Mouse (Mus musculus): ENCODE data around the gene Mrps34. TPM values are rescaled to one million over a fixed set of nuclear protein-coding genes. Genes with fewer than 3 reads are reported as not detected.
A peak's percentile ranks its signal among the peaks of the same experiment; 100 is the strongest.

The Mrps34 gene
- 109 and 117 TPM in 2 replicates for polyA plus RNA-seq (2016; fragmentation: Nextera tagmentation; extraction: Ambion mirVana)

DNA sequence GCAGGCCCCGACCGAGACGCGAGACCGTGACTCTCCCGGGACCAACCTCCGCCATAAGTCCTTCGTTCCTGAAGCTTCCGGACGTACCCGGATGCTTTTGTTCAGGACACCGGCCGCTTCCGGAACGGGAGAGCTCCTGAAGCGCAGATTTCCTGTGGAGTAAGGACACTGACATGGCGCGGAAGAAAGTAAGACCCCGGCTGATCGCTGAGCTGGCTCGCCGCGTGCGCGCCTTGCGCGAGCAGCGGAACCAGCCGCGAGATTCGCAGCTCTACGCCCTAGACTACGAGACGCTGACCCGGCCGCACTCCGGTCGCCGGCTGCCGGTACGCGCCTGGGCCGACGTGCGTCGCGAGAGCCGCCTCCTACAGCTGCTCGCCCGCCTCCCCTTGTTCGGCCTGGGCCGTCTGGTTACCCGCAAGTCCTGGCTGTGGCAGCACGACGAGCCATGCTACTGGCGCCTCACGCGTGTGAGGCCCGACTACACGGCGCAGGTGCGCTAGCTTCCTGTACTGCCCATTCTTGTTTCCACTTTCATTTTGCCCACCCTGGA is at the start of gene Mrps34, which contains the start of gene Eme2:
Mrps34 (plus strand) TSS at position 122 of the 553 bp plus-strand sequence.
Eme2 (minus strand) TSS at position 93 of the 553 bp plus-strand sequence.
- peak within 1 kb of the TSS; percentile 93 for H3K4me3 ChIP-seq
- WGBS, result under 1% methylated on average over 62 of the region's 62 CpGs
- no peaks in the 10 kb centered on the region for H3K9me3 ChIP-seq
- peaks cover 71% of the 10 kb centered on the region for H3K36me3 ChIP-seq
- DNase-seq (ENCODE audit: low spot score), result peak; percentile 94
- peak within 1 kb of the TSS; percentile 94 for H3K27ac ChIP-seq
- no peaks in the 10 kb centered on the region for H3K27me3 ChIP-seq (ENCODE audit: insufficient read depth, poor library complexity, severe bottlenecking)
- peaks cover 49% of the 10 kb centered on the region for H3K4me1 ChIP-seq

GRCm38 (mm10) chr17:24847386-24847785 is 47.5 kb upstream of the Mrps34 start:
- no peak for DNase-seq (ENCODE audit: low spot score)
- Histone ChIP-seq H3K9me3 (no peaks in the 10 kb centered on the region), H3K27ac (no peak overlapping the region), H3K4me3 (no peak overlapping the region), H3K27me3 (ENCODE audit: insufficient read depth, poor library complexity, severe bottlenecking) (peaks cover 18% of the 10 kb centered on the region), H3K4me1 (peaks cover 21% of the 10 kb centered on the region), H3K36me3 (no peaks in the 10 kb centered on the region)
- 89% methylated on average over 1 of the region's 1 CpGs for WGBS

DNA sequence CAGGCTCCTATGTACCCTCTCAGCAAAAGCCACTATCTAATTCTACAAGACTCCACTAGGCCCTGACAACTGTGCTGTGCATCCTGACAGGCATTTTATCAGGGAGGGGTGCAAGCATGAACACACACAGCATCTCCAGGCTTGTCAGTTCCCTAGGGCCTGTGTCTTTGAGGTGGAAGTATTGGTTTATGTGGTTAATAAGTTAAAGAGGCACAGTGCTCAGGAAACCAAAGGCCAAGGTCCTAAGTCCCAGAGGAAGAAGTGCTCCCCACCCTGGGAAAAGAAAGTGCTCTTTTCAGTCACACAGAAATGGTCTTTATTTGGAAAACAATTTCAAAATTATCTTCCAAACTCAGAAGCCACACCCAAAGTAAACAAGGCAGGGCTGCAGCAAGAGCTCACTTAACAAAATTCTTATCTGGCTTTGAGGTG is 46.3 kb upstream of the Mrps34 start:
- peaks cover 18% of the 10 kb centered on the region for H3K27me3 ChIP-seq (ENCODE audit: insufficient read depth, poor library complexity, severe bottlenecking)
- H3K4me1 ChIP-seq, result peaks cover 21% of the 10 kb centered on the region
- H3K36me3 ChIP-seq, result peaks cover 9% of the 10 kb centered on the region; the same call in 1 of the 2 replicates
- no peaks in the 10 kb centered on the region for H3K9me3 ChIP-seq
- H3K4me3 ChIP-seq, result peak overlapping the region; percentile 85
- H3K27ac ChIP-seq, result peak overlapping the region; percentile 96; the same call in 1 of the 2 replicates
- peak; percentile 83 for DNase-seq (ENCODE audit: low spot score)

GRCm38 (mm10) chr17:24849733-24850064 is 45.2 kb upstream of the Mrps34 start:
- no peak for DNase-seq (ENCODE audit: low spot score)
- peaks cover 11% of the 10 kb centered on the region for H3K27me3 ChIP-seq (ENCODE audit: insufficient read depth, poor library complexity, severe bottlenecking)
- under 1% methylated on average over 21 of the region's 21 CpGs for WGBS

DNA sequence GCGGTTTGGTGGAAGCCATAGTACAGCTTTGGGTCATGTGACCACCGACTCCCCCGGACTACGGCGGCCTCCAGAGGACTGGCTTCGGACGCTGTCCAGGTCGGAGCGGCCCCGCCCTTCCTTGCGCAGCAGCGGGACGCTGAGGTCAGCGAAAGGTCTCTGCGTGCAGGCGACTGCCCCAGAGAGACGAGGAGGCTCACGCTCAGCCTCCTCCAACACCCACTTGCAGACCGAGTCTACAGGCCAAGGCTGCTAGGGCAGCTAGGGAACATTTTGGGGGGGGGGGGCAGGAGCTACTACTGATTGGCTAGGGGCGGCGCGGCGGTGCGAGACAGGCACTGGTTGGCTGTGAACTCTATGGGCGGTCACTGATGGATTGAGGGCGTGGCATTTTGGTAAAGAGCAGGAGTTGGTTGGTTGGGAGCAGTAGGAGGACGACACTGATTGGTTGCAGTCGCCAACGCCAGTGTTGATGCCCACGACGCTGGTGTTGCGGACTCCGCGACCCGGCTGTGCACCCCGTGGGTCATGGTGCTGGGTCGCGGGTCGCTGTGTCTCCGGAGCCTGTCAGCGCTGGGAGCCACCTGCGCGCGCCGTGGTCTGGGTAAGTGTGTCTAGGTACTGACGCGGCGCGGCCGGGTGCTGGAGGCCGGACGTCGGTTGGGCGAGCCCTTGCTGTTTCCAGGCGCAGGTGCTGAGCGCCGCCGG is 44.7 kb upstream of the Mrps34 start, which contains the start of gene Fahd1:
Fahd1 (minus strand) TSS at position 300 of the 708 bp plus-strand sequence.
- H3K27me3 ChIP-seq (ENCODE audit: insufficient read depth, poor library complexity, severe bottlenecking), result peaks cover 11% of the 10 kb centered on the region
- peak; percentile 99 for DNase-seq (ENCODE audit: low spot score)
- peaks cover 21% of the 10 kb centered on the region for H3K4me1 ChIP-seq
- H3K36me3 ChIP-seq, result peaks cover 19% of the 10 kb centered on the region; the same call in 1 of the 2 replicates
- no peaks in the 10 kb centered on the region for H3K9me3 ChIP-seq
- peak within 1 kb of the TSS; percentile 96 for H3K27ac ChIP-seq
- whole genome bisulfite sequencing, result 0% methylated on average over 58 of the region's 58 CpGs
- peak within 1 kb of the TSS; percentile 85 for H3K4me3 ChIP-seq

More at GRCm38 (mm10) chr17:24849733-24850064, 45.2 kb upstream of the Mrps34 start:
- peaks cover 15% of the 10 kb centered on the region; the same call in 1 of the 2 replicates for H3K36me3 ChIP-seq
- peak overlapping the region; percentile 96 for H3K27ac ChIP-seq
- no peaks in the 10 kb centered on the region for H3K9me3 ChIP-seq
- peaks cover 21% of the 10 kb centered on the region for H3K4me1 ChIP-seq
- H3K4me3 ChIP-seq, result peak overlapping the region; percentile 85

DNA sequence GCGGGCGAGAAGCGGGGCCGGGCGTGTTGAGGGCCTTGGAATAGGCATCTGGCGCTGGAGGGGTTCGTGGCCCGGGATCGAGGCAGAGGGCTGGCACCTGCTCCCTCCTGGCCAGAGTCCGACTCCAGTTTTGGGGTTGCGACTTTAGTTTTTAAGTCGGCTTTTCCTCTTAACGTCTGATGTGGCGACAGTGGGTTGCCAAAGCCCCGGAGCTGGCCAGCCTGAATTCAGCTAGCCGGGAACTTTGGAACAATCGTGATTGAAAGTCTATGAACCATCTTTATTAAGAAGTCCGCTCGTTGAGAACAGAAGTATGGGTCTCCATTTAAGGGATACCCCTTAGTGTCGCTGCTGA is 44.2 kb upstream of the Mrps34 start:
- 1% methylated on average over 20 of the region's 20 CpGs for WGBS
- Histone ChIP-seq H3K27me3 (ENCODE audit: insufficient read depth, poor library complexity, severe bottlenecking) (peaks cover 11% of the 10 kb centered on the region), H3K36me3 (peaks cover 20% of the 10 kb centered on the region; the same call in 1 of the 2 replicates), H3K27ac (peak overlapping the region; percentile 96), H3K4me1 (peaks cover 21% of the 10 kb centered on the region), H3K9me3 (no peaks in the 10 kb centered on the region), H3K4me3 (peak overlapping the region; percentile 85)
- DNase-seq (ENCODE audit: low spot score), result no peak

DNA sequence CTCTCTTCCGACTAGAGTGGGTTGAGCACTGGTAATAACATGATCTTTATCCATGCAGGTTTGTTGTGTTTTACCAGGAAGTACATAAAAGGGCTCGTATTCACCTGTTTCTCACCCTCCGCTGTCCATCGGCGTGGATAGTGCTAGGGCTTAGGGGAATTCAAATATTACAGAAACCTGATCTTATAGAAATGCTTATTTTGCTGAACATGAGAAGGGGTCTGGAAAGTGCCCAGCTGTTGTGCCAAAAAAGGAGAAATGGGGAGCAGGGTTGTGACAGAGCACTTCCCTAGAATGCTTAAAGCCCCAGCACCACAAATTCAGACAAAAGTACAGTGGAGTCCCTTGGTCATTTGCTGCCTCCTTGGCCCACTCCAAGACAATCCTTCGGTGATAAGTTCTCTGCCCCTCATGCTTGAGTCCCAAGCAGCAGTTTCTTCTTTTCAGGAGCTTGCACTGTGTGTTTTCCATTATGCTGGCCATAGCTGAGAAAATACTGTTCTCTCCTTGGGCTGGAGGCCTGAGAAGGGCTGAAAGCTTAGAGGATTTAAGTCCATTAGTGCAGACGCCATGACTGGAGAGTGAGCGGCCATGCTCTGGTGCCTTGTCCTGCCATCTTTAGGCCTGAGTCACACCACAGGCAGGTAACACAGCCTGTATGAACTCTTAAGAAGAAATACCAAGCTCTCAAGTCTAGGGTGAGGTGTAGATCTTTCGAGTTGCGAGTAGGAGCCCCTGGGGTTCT is 43.4 kb upstream of the Mrps34 start:
- H3K9me3 ChIP-seq, result no peaks in the 10 kb centered on the region
- DNase-seq (ENCODE audit: low spot score), result no peak
- H3K27ac ChIP-seq, result no peak overlapping the region
- peaks cover 21% of the 10 kb centered on the region for H3K4me1 ChIP-seq
- peak overlapping the region; percentile 85 for H3K4me3 ChIP-seq
- peaks cover 11% of the 10 kb centered on the region for H3K27me3 ChIP-seq (ENCODE audit: insufficient read depth, poor library complexity, severe bottlenecking)
- peaks cover 27% of the 10 kb centered on the region; the same call in 1 of the 2 replicates for H3K36me3 ChIP-seq
- WGBS, result 79% methylated on average over 10 of the region's 10 CpGs

DNA sequence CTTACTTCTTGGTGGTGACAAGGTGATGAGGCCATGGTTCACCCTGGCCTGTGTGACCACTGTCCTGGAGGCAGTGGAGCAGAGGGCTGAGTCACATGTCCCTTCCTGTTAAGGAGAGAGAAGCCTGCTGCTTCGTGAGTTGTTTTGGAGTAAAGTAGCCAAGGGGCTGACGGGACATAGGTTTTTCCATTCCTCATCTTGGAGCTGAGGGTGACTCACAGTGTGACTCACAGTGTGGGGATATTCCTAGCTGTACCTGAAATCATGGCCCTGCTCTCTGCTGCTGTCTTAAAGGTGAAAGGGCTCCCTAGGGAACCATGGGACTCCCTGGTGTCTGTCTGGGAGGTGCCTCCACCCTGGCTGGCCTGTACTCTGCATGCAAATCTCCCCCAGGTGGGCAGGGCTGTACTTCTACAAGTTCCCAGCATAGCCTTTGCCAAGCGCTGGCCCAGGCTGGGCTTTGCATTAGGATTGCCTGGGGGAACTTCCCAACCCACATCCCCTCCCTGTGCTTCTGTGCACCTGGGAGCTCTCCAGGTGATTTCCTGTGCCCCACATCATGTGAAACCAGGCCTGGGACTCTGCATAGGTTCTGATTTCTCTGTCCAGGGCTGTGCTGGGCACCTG is 39.0 kb upstream of the Mrps34 start:
- H3K27ac ChIP-seq, result no peak overlapping the region
- H3K27me3 ChIP-seq (ENCODE audit: insufficient read depth, poor library complexity, severe bottlenecking), result peaks cover 10% of the 10 kb centered on the region
- H3K36me3 ChIP-seq, result peaks cover 49% of the 10 kb centered on the region; the same call in 1 of the 2 replicates
- DNase-seq (ENCODE audit: low spot score), result no peak
- WGBS, result 62% methylated on average over 3 of the region's 3 CpGs
- no peak overlapping the region for H3K4me3 ChIP-seq
- H3K9me3 ChIP-seq, result no peaks in the 10 kb centered on the region
- peaks cover 6% of the 10 kb centered on the region for H3K4me1 ChIP-seq

DNA sequence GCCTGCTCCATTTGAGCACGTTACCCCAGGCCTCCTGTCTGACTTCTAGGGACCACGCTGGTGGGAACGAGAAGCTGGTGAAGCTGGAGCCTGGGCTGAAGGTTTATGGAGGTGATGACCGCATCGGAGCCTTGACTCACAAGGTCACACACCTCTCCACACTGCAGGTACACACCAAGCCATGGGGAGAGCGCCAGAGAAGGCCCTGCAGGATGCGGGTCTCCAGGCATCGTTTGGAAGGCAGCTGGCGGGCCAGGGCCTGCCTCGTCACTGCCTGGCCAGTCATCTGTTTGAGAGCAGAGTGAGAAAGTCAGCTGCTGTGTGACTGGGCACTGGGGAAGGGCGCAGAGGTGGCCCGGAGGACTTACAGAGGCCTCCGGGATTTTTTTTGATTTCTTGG is 38.3 kb upstream of the Mrps34 start:
- peaks cover 55% of the 10 kb centered on the region; the same call in 1 of the 2 replicates for H3K36me3 ChIP-seq
- H3K27me3 ChIP-seq (ENCODE audit: insufficient read depth, poor library complexity, severe bottlenecking), result peaks cover 3% of the 10 kb centered on the region
- 87% methylated on average over 13 of the region's 13 CpGs for WGBS
- no peak for DNase-seq (ENCODE audit: low spot score)
- H3K4me3 ChIP-seq, result no peak overlapping the region
- no peaks in the 10 kb centered on the region for H3K9me3 ChIP-seq
- no peak overlapping the region for H3K27ac ChIP-seq
- H3K4me1 ChIP-seq, result peaks cover under 1% of the 10 kb centered on the region; the same call in 1 of the 2 replicates

- peaks cover 64% of the 10 kb centered on the region; the same call in 1 of the 2 replicates for H3K36me3 ChIP-seq
- no peak for DNase-seq (ENCODE audit: low spot score)
- H3K27me3 ChIP-seq (ENCODE audit: insufficient read depth, poor library complexity, severe bottlenecking), result no peaks in the 10 kb centered on the region
- no peak overlapping the region for H3K4me3 ChIP-seq
- no peaks in the 10 kb centered on the region for H3K4me1 ChIP-seq
- H3K9me3 ChIP-seq, result no peaks in the 10 kb centered on the region
- WGBS, result 80% methylated on average over 8 of the region's 8 CpGs
- H3K27ac ChIP-seq, result no peak overlapping the region
These were observed 37.0 kb upstream of the Mrps34 start for GRCm38 (mm10) chr17:24857831-24858470.

- no peak overlapping the region for H3K4me3 ChIP-seq
- H3K27me3 ChIP-seq (ENCODE audit: insufficient read depth, poor library complexity, severe bottlenecking), result no peaks in the 10 kb centered on the region
- no peak overlapping the region for H3K27ac ChIP-seq
- H3K9me3 ChIP-seq, result no peaks in the 10 kb centered on the region
- H3K4me1 ChIP-seq, result no peaks in the 10 kb centered on the region
- 85% methylated on average over 6 of the region's 6 CpGs for WGBS
- DNase-seq (ENCODE audit: low spot score), result no peak
- H3K36me3 ChIP-seq, result peaks cover 57% of the 10 kb centered on the region; the same call in 1 of the 2 replicates
These were observed 35.9 kb upstream of the Mrps34 start for GRCm38 (mm10) chr17:24858967-24859366.

- no peak for DNase-seq (ENCODE audit: low spot score)
- Histone ChIP-seq H3K9me3 (no peaks in the 10 kb centered on the region), H3K27me3 (ENCODE audit: insufficient read depth, poor library complexity, severe bottlenecking) (no peaks in the 10 kb centered on the region), H3K36me3 (peaks cover 54% of the 10 kb centered on the region; the same call in 1 of the 2 replicates), H3K4me3 (no peak overlapping the region), H3K27ac (no peak overlapping the region), H3K4me1 (no peaks in the 10 kb centered on the region)
- 81% methylated on average over 8 of the region's 8 CpGs for WGBS
These were observed 34.8 kb upstream of the Mrps34 start for GRCm38 (mm10) chr17:24860076-24860475.

Measured in heart, embryonic 10.5 days (tissue).